Mouse (Mus musculus): ENCODE data around the gene Gm42669. TPM values are rescaled to one million over a fixed set of nuclear protein-coding genes. Genes with fewer than 3 reads are reported as not detected.

Gm42669 gene
- polyA plus RNA-seq, 1 experiment from 2014 or later = 0.84 TPM

GRCm38 (mm10) chr5:107513583-107513982 is 6.2 kb downstream of the Gm42669 start:
- Histone ChIP-seq H3K4me1 (ENCODE audit: control insufficient read depth, insufficient read depth, low read length) (no peaks in the 10 kb centered on the region), H3K9me3 (ENCODE audit: control insufficient read depth, low read length) (no peaks in the 10 kb centered on the region), H3K27me3 (ENCODE audit: control insufficient read depth, insufficient read depth, low read length) (no peaks in the 10 kb centered on the region), H3K27ac (ENCODE audit: low read depth, low read length) (no peak overlapping the region), H3K36me3 (ENCODE audit: control insufficient read depth, insufficient read depth, low read length) (no peaks in the 10 kb centered on the region), H3K4me2 (replicated peaks; ENCODE audit: low read depth, low read length) (no peak overlapping the region), H3K9ac (ENCODE audit: low read depth, low read length) (no peak overlapping the region), H3K4me3 (ENCODE audit: low read length) (no peak overlapping the region)
- 59% methylated on average over 7 of the region's 7 CpGs for WGBS
- 0 out of 2 replicates have a peak, but pooled peaks have one; percentile 9 for ATAC-seq (ENCODE audit: low FRiP score, low TSS enrichment)

DNA sequence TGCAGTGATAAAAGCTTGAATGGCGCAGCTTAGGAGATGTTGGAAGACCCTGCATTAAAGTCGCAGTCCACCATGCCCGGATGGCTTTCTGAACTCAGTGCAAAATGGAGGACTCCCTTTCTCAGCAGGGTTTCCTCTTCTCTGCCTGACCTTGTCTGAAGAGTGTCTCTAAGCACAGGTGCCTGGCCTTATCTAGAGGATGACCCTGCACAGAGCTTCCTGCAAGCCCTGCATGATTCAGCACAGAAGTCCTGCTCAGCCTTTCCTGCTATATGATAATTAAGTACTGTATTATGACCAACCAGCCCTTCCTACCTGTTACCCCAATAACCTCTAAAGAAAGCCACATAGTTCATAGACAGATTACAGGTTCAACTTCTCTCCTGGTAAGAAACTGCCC is 8.0 kb downstream of the Gm42669 start:
- no peaks in the 10 kb centered on the region for H3K27me3 ChIP-seq (ENCODE audit: control insufficient read depth, insufficient read depth, low read length)
- no peak for ATAC-seq (ENCODE audit: low FRiP score, low TSS enrichment)
- H3K27ac ChIP-seq (ENCODE audit: low read depth, low read length) = no peak overlapping the region
- H3K4me2 ChIP-seq (replicated peaks; ENCODE audit: low read depth, low read length) = no peak overlapping the region
- WGBS = 95% methylated on average over 3 of the region's 3 CpGs
- no peak overlapping the region for H3K4me3 ChIP-seq (ENCODE audit: low read length)
- H3K36me3 ChIP-seq (ENCODE audit: control insufficient read depth, insufficient read depth, low read length) = no peaks in the 10 kb centered on the region
- H3K4me1 ChIP-seq (ENCODE audit: control insufficient read depth, insufficient read depth, low read length) = no peaks in the 10 kb centered on the region
- no peak overlapping the region for H3K9ac ChIP-seq (ENCODE audit: low read depth, low read length)
- H3K9me3 ChIP-seq (ENCODE audit: control insufficient read depth, low read length) = no peaks in the 10 kb centered on the region

- Histone ChIP-seq H3K4me2 (replicated peaks; ENCODE audit: low read depth, low read length) (no peak overlapping the region), H3K9ac (ENCODE audit: low read depth, low read length) (no peak overlapping the region), H3K4me3 (ENCODE audit: low read length) (no peak overlapping the region), H3K4me1 (ENCODE audit: control insufficient read depth, insufficient read depth, low read length) (no peaks in the 10 kb centered on the region), H3K9me3 (ENCODE audit: control insufficient read depth, low read length) (no peaks in the 10 kb centered on the region), H3K36me3 (ENCODE audit: control insufficient read depth, insufficient read depth, low read length) (no peaks in the 10 kb centered on the region), H3K27me3 (ENCODE audit: control insufficient read depth, insufficient read depth, low read length) (no peaks in the 10 kb centered on the region), H3K27ac (ENCODE audit: low read depth, low read length) (no peak overlapping the region)
- ATAC-seq (ENCODE audit: low FRiP score, low TSS enrichment) = no peak
- 79% methylated on average over 1 of the region's 1 CpGs for WGBS
Measured at GRCm38 (mm10) chr5:107516087-107516486, 8.7 kb downstream of the Gm42669 start.

DNA sequence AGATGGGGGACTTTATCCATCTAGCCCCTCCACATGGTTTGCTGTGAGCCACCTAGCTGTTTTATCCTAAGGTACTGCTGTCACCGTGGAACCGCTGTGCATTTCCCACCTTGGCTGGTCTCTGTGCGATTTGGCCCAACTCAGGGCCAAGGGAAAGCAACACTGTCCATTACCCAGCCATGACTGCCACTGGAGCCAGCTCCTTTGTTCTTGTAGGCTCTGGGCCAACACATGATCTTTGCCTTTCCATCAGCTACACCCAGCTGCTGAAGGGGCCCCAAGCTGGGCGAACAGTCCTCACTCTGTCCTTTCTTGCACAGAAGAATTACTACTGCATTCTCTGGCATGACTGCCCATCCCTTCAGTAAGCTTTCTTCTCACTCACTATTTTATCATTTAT is 11.2 kb downstream of the Gm42669 start:
- no peaks in the 10 kb centered on the region for H3K4me1 ChIP-seq (ENCODE audit: control insufficient read depth, insufficient read depth, low read length)
- 90% methylated on average over 4 of the region's 4 CpGs for WGBS
- no peak for ATAC-seq (ENCODE audit: low FRiP score, low TSS enrichment)

GRCm38 (mm10) chr5:107521386-107521785 is 14.0 kb downstream of the Gm42669 start:
- Histone ChIP-seq H3K36me3 (ENCODE audit: control insufficient read depth, insufficient read depth, low read length) (no peaks in the 10 kb centered on the region), H3K27me3 (ENCODE audit: control insufficient read depth, insufficient read depth, low read length) (no peaks in the 10 kb centered on the region), H3K9ac (ENCODE audit: low read depth, low read length) (no peak overlapping the region), H3K27ac (ENCODE audit: low read depth, low read length) (no peak overlapping the region), H3K4me3 (ENCODE audit: low read length) (no peak overlapping the region), H3K4me2 (replicated peaks; ENCODE audit: low read depth, low read length) (no peak overlapping the region), H3K4me1 (ENCODE audit: control insufficient read depth, insufficient read depth, low read length) (no peaks in the 10 kb centered on the region), H3K9me3 (ENCODE audit: control insufficient read depth, low read length) (no peaks in the 10 kb centered on the region)
- ATAC-seq (ENCODE audit: low FRiP score, low TSS enrichment) = no peak
- 94% methylated on average over 6 of the region's 6 CpGs for WGBS

More for the DNA sequence above, 11.2 kb downstream of the Gm42669 start:
- Histone ChIP-seq H3K27me3 (ENCODE audit: control insufficient read depth, insufficient read depth, low read length) (no peaks in the 10 kb centered on the region), H3K9me3 (ENCODE audit: control insufficient read depth, low read length) (no peaks in the 10 kb centered on the region), H3K27ac (ENCODE audit: low read depth, low read length) (no peak overlapping the region), H3K4me2 (replicated peaks; ENCODE audit: low read depth, low read length) (no peak overlapping the region), H3K9ac (ENCODE audit: low read depth, low read length) (no peak overlapping the region), H3K36me3 (ENCODE audit: control insufficient read depth, insufficient read depth, low read length) (no peaks in the 10 kb centered on the region), H3K4me3 (ENCODE audit: low read length) (no peak overlapping the region)

DNA sequence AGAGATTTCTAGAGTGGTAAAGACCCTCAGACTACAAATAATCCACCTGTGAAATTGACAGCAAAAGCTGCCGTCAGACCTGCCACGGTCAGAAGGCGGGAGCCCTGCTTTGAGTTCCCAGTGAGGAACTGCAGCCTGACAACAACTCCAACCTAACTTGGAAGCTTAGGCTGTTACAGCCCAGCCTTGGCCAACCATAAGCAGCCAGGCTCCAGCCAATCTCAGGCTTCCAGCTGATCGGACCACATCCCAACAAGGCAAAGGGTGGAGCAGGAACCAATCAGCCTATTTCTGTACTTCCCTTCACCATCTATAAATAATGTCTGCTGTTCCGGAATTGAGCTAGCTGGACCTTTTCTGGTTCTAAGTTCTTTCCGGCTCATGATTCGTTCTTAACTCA is 14.5 kb downstream of the Gm42669 start:
- Histone ChIP-seq H3K4me3 (ENCODE audit: low read length) (no peak overlapping the region), H3K9ac (ENCODE audit: low read depth, low read length) (no peak overlapping the region), H3K4me2 (replicated peaks; ENCODE audit: low read depth, low read length) (no peak overlapping the region), H3K36me3 (ENCODE audit: control insufficient read depth, insufficient read depth, low read length) (no peaks in the 10 kb centered on the region), H3K27ac (ENCODE audit: low read depth, low read length) (no peak overlapping the region), H3K4me1 (ENCODE audit: control insufficient read depth, insufficient read depth, low read length) (no peaks in the 10 kb centered on the region), H3K27me3 (ENCODE audit: control insufficient read depth, insufficient read depth, low read length) (no peaks in the 10 kb centered on the region), H3K9me3 (ENCODE audit: control insufficient read depth, low read length) (no peaks in the 10 kb centered on the region)
- no peak for ATAC-seq (ENCODE audit: low FRiP score, low TSS enrichment)
- WGBS = 77% methylated on average over 7 of the region's 7 CpGs

DNA sequence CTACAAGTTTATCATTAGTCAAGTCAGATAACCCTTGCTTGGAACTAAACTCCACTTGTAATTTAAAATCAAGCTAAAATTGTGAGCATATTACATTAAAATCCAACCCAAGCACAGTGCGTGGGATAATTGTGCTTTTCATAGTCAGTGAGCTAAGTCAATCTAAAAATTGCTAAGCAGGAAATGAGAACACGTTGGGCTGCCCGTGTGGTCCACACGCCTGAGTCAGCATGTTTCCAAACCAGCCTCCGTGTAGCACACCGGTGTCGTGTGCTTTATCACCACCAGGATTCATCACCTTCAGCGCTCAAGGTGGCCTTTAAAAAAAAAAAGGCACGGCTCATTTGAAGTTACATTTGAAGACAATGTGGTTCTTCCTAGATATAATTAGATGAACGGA is 16.9 kb downstream of the Gm42669 start:
- Histone ChIP-seq H3K4me2 (replicated peaks; ENCODE audit: low read depth, low read length) (no peak overlapping the region), H3K9ac (ENCODE audit: low read depth, low read length) (no peak overlapping the region), H3K9me3 (ENCODE audit: control insufficient read depth, low read length) (no peaks in the 10 kb centered on the region), H3K4me1 (ENCODE audit: control insufficient read depth, insufficient read depth, low read length) (no peaks in the 10 kb centered on the region), H3K27ac (ENCODE audit: low read depth, low read length) (no peak overlapping the region), H3K36me3 (ENCODE audit: control insufficient read depth, insufficient read depth, low read length) (no peaks in the 10 kb centered on the region), H3K27me3 (ENCODE audit: control insufficient read depth, insufficient read depth, low read length) (no peaks in the 10 kb centered on the region), H3K4me3 (ENCODE audit: low read length) (no peak overlapping the region)
- 82% methylated on average over 10 of the region's 10 CpGs for WGBS
- no peak for ATAC-seq (ENCODE audit: low FRiP score, low TSS enrichment)

- Histone ChIP-seq H3K9ac (ENCODE audit: low read depth, low read length) (no peak overlapping the region), H3K36me3 (ENCODE audit: control insufficient read depth, insufficient read depth, low read length) (no peaks in the 10 kb centered on the region), H3K4me2 (replicated peaks; ENCODE audit: low read depth, low read length) (no peak overlapping the region), H3K9me3 (ENCODE audit: control insufficient read depth, low read length) (no peaks in the 10 kb centered on the region), H3K27me3 (ENCODE audit: control insufficient read depth, insufficient read depth, low read length) (no peaks in the 10 kb centered on the region), H3K4me3 (ENCODE audit: low read length) (no peak overlapping the region), H3K4me1 (ENCODE audit: control insufficient read depth, insufficient read depth, low read length) (no peaks in the 10 kb centered on the region), H3K27ac (ENCODE audit: low read depth, low read length) (no peak overlapping the region)
- ATAC-seq (ENCODE audit: low FRiP score, low TSS enrichment) = no peak
- 78% methylated on average over 3 of the region's 3 CpGs for WGBS
Measured at GRCm38 (mm10) chr5:107528856-107529255, 21.4 kb downstream of the Gm42669 start.

GRCm38 (mm10) chr5:107533590-107533989 is 26.2 kb downstream of the Gm42669 start:
- Histone ChIP-seq H3K4me1 (ENCODE audit: control insufficient read depth, insufficient read depth, low read length) (no peaks in the 10 kb centered on the region), H3K4me2 (replicated peaks; ENCODE audit: low read depth, low read length) (no peak overlapping the region), H3K27ac (ENCODE audit: low read depth, low read length) (no peak overlapping the region), H3K27me3 (ENCODE audit: control insufficient read depth, insufficient read depth, low read length) (no peaks in the 10 kb centered on the region), H3K36me3 (ENCODE audit: control insufficient read depth, insufficient read depth, low read length) (no peaks in the 10 kb centered on the region), H3K9ac (ENCODE audit: low read depth, low read length) (no peak overlapping the region), H3K4me3 (ENCODE audit: low read length) (no peak overlapping the region), H3K9me3 (ENCODE audit: control insufficient read depth, low read length) (no peaks in the 10 kb centered on the region)
- 64% methylated on average over 2 of the region's 2 CpGs for WGBS
- no peak for ATAC-seq (ENCODE audit: low FRiP score, low TSS enrichment)

- Histone ChIP-seq H3K9me3 (ENCODE audit: control insufficient read depth, low read length) (no peaks in the 10 kb centered on the region), H3K4me3 (ENCODE audit: low read length) (no peak within 1 kb of the TSS), H3K27ac (ENCODE audit: low read depth, low read length) (no peak within 1 kb of the TSS), H3K27me3 (ENCODE audit: control insufficient read depth, insufficient read depth, low read length) (no peaks in the 10 kb centered on the region), H3K36me3 (ENCODE audit: control insufficient read depth, insufficient read depth, low read length) (no peaks in the 10 kb centered on the region), H3K4me1 (ENCODE audit: control insufficient read depth, insufficient read depth, low read length) (no peaks in the 10 kb centered on the region), H3K9ac (ENCODE audit: low read depth, low read length) (no peak within 1 kb of the TSS), H3K4me2 (replicated peaks; ENCODE audit: low read depth, low read length) (no peak within 1 kb of the TSS)
- 75% methylated on average over 15 of the region's 15 CpGs for WGBS
- ATAC-seq (ENCODE audit: low FRiP score, low TSS enrichment) = no peak
Measured at GRCm38 (mm10) chr5:107534581-107534980, 27.2 kb downstream of the Gm42669 start, which contains the start of gene 1700028K03Rik. Gene 1700028K03Rik, plus strand, starts transcription at chr5:107534709.

Measured in kidney, embryonic 14.5 days (tissue).